Mouse (Mus musculus): ENCODE data around the gene Iqgap3.

DNA sequence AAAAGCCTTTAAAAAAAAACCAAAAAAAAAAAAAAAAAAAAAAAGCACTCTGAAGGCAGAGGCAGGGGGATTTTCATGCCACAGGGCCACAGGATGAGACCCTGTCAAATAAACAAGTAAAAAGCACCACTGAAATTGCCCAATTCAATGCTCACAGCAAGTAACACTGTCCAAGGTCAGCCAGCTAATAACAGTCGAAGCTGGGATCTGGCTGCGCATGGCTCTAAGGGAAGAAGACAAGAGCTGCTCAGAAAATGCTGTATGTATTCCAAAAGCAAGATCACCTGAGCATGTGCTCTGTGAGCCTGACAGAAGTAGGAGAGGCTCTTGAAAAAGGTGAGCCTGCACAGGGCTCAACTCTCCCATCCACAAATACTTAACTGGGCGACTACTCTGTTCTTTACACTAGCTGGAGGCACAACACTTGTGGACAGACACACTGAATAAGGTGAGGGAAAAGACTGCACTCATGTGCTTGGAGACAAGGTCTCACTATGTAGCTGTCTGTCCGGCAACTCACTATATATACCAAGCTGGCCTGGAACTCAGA lies 55.2 kb downstream of the Iqgap3 start:
- no peak for TF ChIP-seq POLR2A (IDR thresholded peaks at IDR 0.05; ENCODE audit: borderline replicate concordance, low read depth, low read length)
- no peak for TF ChIP-seq CTCF (IDR thresholded peaks at IDR 0.05; ENCODE audit: low read depth, low read length)

Measured in bone marrow macrophage, adult 2 months (primary cell).